Mouse (Mus musculus) cerebellum, adult 2 months (tissue): Measurements from ENCODE around the gene Sdhd.

Source experiments
- CTCF ChIP-seq: fragments of 200-500 bp; IDR thresholded peaks from 2 replicates; pipeline ENCODE4 v1.5.1; 2011; ENCODE audit warnings: low read depth, mild to moderate bottlenecking, control low read depth, low read length, moderate library complexity, borderline replicate concordance; ENCODE audit not compliant: insufficient read depth
- POLR2A ChIP-seq: fragments of 200-500 bp; IDR thresholded peaks from 2 replicates; pipeline ENCODE4 v1.6.1; 2011; ENCODE audit warnings: low read length, control low read depth, borderline replicate concordance; ENCODE audit not compliant: insufficient read depth

- TF ChIP-seq POLR2A (no peak), CTCF (no peak)
Measured at GRCm38 (mm10) chr9:50548936-50549335, 54.7 kb downstream of the Sdhd start.
